Mouse (Mus musculus): Measurements from ENCODE around the gene Eif4ebp2. TPM values are rescaled to one million over a fixed set of nuclear protein-coding genes. Genes with fewer than 3 reads are reported as not detected.
"Not testable (repeated sequence)": the region's sequence is repeated elsewhere in the genome, so short reads cannot be mapped to it uniquely, and the experiment has no call there.

Eif4ebp2 gene
- polyA plus RNA-seq, 1 experiment, result 86.6 TPM

GRCm38 (mm10) chr10:61457182-61457581, 4.7 kb upstream of the Eif4ebp2 start:
- TF ChIP-seq CTCF (IDR thresholded peaks at IDR 0.05; ENCODE audit: borderline replicate concordance, extremely low read depth, insufficient read depth, insufficient read length) (no peak), POLR2A (IDR thresholded peaks at IDR 0.05; ENCODE audit: borderline replicate concordance, extremely low read depth, insufficient read depth, insufficient read length, poor library complexity, severe bottlenecking) (no peak)
- no peak for DNase-seq (ENCODE audit: low read depth)

GRCm38 (mm10) chr10:61453171-61453570, 710 bp upstream of the Eif4ebp2 start:
- DNase-seq (ENCODE audit: low read depth), result not testable (repeated sequence)

- no peak for TF ChIP-seq POLR2A (IDR thresholded peaks at IDR 0.05; ENCODE audit: borderline replicate concordance, extremely low read depth, insufficient read depth, insufficient read length, poor library complexity, severe bottlenecking)
- TF ChIP-seq CTCF (IDR thresholded peaks at IDR 0.05; ENCODE audit: borderline replicate concordance, extremely low read depth, insufficient read depth, insufficient read length), result no peak
- peak; percentile 46 for DNase-seq (ENCODE audit: low read depth)
These were observed 387 bp downstream of the Eif4ebp2 start for GRCm38 (mm10) chr10:61451931-61452617.

- peak; percentile 37 for DNase-seq (ENCODE audit: low read depth)
- TF ChIP-seq CTCF (IDR thresholded peaks at IDR 0.05; ENCODE audit: borderline replicate concordance, extremely low read depth, insufficient read depth, insufficient read length), result no peak
- no peak for TF ChIP-seq POLR2A (IDR thresholded peaks at IDR 0.05; ENCODE audit: borderline replicate concordance, extremely low read depth, insufficient read depth, insufficient read length, poor library complexity, severe bottlenecking)
These were observed 964 bp downstream of the Eif4ebp2 start for GRCm38 (mm10) chr10:61451463-61451930.

GRCm38 (mm10) chr10:61448834-61449233, 3.6 kb downstream of the Eif4ebp2 start:
- no peak for DNase-seq (ENCODE audit: low read depth)

GRCm38 (mm10) chr10:61447581-61448353, 4.7 kb downstream of the Eif4ebp2 start:
- DNase-seq (ENCODE audit: low read depth), result peak; percentile 26
- no peak for TF ChIP-seq CTCF (IDR thresholded peaks at IDR 0.05; ENCODE audit: borderline replicate concordance, extremely low read depth, insufficient read depth, insufficient read length)
- TF ChIP-seq POLR2A (IDR thresholded peaks at IDR 0.05; ENCODE audit: borderline replicate concordance, extremely low read depth, insufficient read depth, insufficient read length, poor library complexity, severe bottlenecking), result no peak

More at GRCm38 (mm10) chr10:61448834-61449233, 3.6 kb downstream of the Eif4ebp2 start:
- no peak for TF ChIP-seq POLR2A (IDR thresholded peaks at IDR 0.05; ENCODE audit: borderline replicate concordance, extremely low read depth, insufficient read depth, insufficient read length, poor library complexity, severe bottlenecking)
- no peak for TF ChIP-seq CTCF (IDR thresholded peaks at IDR 0.05; ENCODE audit: borderline replicate concordance, extremely low read depth, insufficient read depth, insufficient read length)

GRCm38 (mm10) chr10:61445016-61445415, 7.4 kb downstream of the Eif4ebp2 start:
- TF ChIP-seq POLR2A (IDR thresholded peaks at IDR 0.05; ENCODE audit: borderline replicate concordance, extremely low read depth, insufficient read depth, insufficient read length, poor library complexity, severe bottlenecking) (no peak), CTCF (IDR thresholded peaks at IDR 0.05; ENCODE audit: borderline replicate concordance, extremely low read depth, insufficient read depth, insufficient read length) (no peak)
- peak; percentile 55 for DNase-seq (ENCODE audit: low read depth)

- no peak for TF ChIP-seq CTCF (IDR thresholded peaks at IDR 0.05; ENCODE audit: borderline replicate concordance, extremely low read depth, insufficient read depth, insufficient read length)
- no peak for TF ChIP-seq POLR2A (IDR thresholded peaks at IDR 0.05; ENCODE audit: borderline replicate concordance, extremely low read depth, insufficient read depth, insufficient read length, poor library complexity, severe bottlenecking)
- no peak for DNase-seq (ENCODE audit: low read depth)
These were observed 8.6 kb downstream of the Eif4ebp2 start for GRCm38 (mm10) chr10:61443876-61444275.

- TF ChIP-seq CTCF (IDR thresholded peaks at IDR 0.05; ENCODE audit: borderline replicate concordance, extremely low read depth, insufficient read depth, insufficient read length), result no peak
- no peak for TF ChIP-seq POLR2A (IDR thresholded peaks at IDR 0.05; ENCODE audit: borderline replicate concordance, extremely low read depth, insufficient read depth, insufficient read length, poor library complexity, severe bottlenecking)
- no peak for DNase-seq (ENCODE audit: low read depth)
These were observed 9.0 kb downstream of the Eif4ebp2 start for GRCm38 (mm10) chr10:61443456-61443855.

GRCm38 (mm10) chr10:61440202-61440800, 12.2 kb downstream of the Eif4ebp2 start:
- DNase-seq (ENCODE audit: low read depth), result no peak
- no peak for TF ChIP-seq CTCF (IDR thresholded peaks at IDR 0.05; ENCODE audit: borderline replicate concordance, extremely low read depth, insufficient read depth, insufficient read length)
- TF ChIP-seq POLR2A (IDR thresholded peaks at IDR 0.05; ENCODE audit: borderline replicate concordance, extremely low read depth, insufficient read depth, insufficient read length, poor library complexity, severe bottlenecking), result no peak

- DNase-seq (ENCODE audit: low read depth), result no peak
These were observed 21.1 kb downstream of the Eif4ebp2 start for GRCm38 (mm10) chr10:61431375-61431774.

More at GRCm38 (mm10) chr10:61431375-61431774, 21.1 kb downstream of the Eif4ebp2 start:
- no peak for TF ChIP-seq CTCF (IDR thresholded peaks at IDR 0.05; ENCODE audit: borderline replicate concordance, extremely low read depth, insufficient read depth, insufficient read length)
